Mouse (Mus musculus): ENCODE measurements around the gene Lnx2.

Lnx2 gene

DNA sequence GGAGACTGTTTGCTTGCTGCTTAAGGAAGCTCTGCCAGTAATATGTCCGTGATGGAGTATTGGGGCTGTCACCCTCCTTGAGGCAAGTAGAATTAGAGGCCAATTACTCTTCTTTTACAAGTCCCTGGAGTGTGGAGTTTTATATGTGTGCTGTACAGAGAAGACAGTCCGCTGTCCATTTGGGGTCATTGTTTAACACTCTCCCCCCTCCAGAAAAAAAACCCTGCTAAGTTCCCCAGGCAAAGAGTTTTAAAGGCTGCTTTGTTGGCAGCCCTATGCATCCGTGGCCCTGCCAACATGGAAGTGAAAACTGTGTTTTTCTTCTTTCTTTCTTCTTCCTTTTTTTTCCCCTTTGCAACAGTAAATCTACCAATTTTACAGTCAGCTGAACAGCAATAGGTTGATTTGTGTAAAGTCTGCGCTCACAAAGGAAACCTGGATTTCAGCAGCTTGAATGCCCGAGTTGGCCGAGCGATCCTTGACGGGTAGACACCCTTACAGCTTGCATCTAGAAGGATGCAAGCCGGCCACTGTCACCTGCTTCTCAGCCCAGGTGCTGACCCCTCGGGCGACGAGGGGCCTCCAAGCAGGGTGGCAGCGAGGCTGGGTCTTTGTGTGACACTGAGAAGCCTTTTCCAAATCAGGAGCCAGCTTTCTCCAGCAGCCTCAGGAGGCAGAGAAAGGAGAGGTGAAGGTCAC, 107.5 kb downstream of the Lnx2 start:
- no peak for DNase-seq (ENCODE audit: low read depth, low spot score)
